Mouse (Mus musculus) thymus, postnatal 4 days (tissue): ENCODE measurements at regions not wholly inside any gene's neighbourhood (a gene's known extent, or its start where the extent isn't known, plus 50 kb on each side); places are given as distances from the start of the nearest gene placed in this dataset.
"Not testable (repeated sequence)": the region's sequence is repeated elsewhere in the genome, so short reads cannot be mapped to it uniquely, and the experiment has no call there.

ENCODE experiments used
- DNase-seq: peaks from one replicate; pipeline ENCODE4 v3.0.0; 2021

- no peak for DNase-seq
Observed at GRCm38 (mm10) chr16:55758707-55759067, 80.0 kb downstream of the Nfkbiz start.

DNA sequence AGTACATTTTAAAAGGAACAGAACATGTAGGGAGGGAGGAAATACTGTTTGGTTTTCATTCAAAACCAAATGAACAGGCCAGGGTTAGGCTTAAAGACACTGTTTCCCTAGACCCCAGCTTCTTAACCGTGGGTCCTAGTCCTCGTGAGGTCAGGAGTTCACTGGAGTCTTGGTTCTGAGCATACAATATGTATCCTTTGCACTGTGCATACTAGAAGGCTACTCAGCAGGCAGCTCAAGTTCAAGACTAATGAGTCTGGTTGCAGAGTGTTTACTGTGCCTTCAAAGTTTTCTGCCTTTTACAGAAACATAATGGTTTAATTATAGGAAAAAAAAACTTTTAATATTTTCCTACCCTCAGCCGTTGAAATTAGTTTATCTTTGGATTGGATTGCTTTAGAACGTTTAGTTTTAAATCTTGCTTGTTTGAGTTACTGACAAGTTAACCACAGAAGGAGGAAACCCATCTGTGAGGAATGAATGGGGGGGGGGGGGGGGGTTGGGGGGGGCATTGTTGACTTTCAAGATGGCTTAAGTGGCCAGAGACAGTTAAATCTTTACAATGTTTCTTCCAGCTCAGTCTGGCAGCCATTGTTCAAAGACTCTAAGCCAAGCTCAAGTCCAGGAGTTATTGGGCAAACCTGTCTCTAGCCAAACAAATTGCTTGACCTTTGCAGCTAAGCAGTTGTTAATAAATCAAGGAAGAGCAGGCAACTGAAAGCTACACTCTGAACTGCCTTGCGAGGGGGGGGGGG is 80.6 kb downstream of the Nfkbiz start:
- DNase-seq: no peak

DNA sequence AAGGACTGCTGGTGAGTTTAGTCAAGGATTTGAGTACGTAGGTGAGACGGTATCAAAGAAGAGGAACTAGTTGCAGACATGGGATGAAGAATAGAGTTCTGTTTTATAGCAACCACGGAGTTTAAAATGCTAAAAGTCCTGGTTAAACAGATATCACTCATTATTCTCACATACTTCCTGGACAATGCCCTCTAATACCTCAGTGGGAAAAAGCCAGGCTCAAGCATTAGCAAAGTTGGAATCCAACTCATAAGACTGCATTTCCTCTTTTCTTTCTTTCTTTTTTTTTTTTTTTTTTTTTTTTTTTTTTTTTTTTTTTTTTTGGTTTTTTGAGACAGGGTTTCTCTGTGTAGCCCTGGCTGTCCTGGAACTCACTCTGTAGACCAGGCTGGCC is 81.3 kb downstream of the Nfkbiz start:
- DNase-seq: not testable (repeated sequence)

DNA sequence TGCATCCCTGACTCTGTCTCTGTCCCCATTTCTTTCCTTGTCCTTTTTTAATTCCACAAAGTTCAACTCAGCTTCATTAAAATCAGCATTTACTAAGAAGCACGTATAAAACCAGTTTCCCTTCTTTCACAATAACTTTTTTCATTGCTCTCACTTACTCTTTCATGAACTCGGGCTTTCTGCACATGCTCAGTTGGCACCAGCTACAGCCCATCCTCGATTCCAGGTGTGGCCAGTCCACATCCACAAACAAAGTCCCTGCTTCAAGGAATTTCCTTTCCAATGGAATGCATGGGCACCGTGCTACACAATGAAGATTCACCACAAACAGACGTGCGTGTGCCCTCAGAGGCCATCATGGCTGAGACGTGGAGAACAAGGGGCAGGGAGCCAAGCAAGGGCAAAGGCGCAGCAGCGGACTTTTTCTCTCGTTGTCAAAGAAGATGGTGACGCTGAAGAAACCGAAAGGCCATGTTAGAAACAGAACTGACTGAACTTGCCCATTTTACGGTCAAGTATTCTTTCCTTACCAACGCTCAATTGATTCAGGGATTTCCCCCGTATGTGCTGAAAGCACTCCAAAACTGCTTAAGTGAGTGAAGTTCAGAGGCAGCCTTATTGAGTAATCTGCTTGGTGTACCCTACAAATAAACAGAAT is 81.8 kb downstream of the Nfkbiz start:
- DNase-seq: no peak

DNA sequence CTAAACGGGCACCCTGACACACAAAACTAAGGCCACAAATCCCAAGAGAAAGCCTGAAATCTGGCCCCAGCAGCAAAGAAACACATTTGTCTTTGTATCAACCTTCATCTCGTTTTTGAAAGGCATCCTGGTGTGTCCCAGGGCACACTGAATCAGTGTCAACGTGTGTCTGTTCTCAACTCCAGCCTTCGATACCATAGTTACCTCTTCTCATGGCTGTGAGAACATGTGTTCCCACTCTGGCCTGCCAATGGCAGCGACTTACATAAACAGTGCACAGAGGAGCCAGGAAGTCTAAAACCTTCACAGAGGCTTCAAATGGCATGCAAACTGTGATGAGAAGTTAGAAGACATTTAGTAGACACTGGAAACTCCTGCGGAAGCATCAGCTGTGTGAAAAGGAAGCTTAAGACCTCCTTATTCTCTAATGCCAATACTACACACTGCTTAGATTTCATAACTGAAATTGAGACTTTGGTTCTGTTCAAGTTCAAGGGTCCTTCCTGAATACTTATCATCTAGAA is 83.3 kb downstream of the Nfkbiz start:
- no peak for DNase-seq

GRCm38 (mm10) chr16:55754092-55754763 is 84.5 kb downstream of the Nfkbiz start:
- no peak for DNase-seq

DNA sequence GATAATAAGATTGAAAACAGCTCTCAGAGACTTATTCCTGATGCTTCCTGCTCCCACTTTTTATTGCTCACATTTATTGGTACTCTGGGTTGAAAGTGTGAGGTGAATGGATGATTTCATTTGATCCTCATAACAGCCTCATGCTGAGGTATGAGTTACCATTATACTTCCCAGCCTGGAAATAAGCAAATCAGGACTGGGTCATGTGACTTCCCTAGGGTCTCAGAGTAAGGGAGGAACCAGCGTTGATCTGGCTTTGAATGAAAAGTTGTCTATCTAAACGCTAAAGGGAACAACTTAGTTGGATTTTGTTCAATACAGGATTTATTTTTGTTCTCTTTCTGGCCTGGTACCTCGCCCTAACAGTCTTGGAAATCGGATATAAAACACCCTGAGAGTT is 85.3 kb downstream of the Nfkbiz start:
- no peak for DNase-seq

- no peak for DNase-seq
Observed at GRCm38 (mm10) chr16:55747250-55747649, 91.4 kb downstream of the Nfkbiz start.

DNA sequence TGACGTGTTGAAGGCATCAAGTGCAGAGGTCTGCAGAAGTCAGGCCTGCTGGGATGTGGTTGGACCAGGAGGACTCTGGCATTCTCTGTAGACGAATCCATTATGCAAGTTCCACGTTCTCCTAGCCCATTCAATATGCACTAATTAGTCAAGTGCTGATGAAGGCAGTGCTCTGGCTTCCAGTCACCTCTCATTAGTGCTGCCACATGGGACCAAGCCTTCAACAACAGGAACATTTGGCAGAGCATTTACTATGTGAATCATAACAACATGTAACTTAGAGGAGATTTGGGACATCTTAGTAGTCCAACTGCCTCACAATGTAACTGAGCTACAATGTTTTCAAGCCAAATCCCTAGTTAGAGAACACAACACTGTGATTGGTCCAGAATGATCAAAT is 92.5 kb downstream of the Nfkbiz start:
- no peak for DNase-seq

DNA sequence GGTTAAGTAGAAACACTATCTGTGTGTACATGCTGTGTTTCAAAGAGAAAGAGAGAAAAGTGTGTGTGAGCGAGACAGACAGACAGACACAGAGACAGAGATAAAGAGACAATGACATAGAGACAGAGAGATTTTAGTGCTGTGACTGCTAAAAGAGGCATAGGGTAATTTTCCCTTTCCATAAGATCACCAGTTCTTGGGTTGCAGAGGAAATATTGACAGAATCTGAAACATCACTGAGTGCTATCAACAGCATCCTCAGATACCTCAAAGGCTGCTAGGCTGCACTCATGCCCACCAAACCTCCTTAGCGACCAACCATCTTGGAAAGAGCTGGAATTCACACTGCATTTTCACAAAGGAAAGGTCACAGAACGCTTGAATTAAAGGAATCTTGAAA is 93.6 kb downstream of the Nfkbiz start:
- no peak for DNase-seq

- no peak for DNase-seq
Observed at GRCm38 (mm10) chr16:55741099-55741863, 97.4 kb downstream of the Nfkbiz start.

DNA sequence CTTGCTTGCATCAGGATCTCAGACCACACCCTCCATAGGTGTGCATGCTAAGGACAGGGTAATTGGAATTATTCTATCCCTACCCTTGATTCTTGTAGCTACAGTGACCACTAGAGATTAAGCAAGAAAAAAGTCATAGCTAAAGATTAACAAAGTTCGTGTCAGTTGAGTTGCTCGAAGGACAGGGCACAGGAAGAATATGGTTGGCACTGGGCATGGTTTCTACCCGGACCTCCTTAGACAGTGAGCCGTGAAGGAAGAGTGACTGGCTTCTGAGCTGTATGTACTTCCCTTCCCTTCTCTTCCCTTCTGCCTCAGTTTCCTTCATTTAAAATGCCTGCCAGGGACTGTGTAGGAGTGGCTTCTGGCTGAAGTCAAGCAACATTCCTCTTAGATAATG is 100.0 kb downstream of the Nfkbiz start:
- DNase-seq: no peak

DNA sequence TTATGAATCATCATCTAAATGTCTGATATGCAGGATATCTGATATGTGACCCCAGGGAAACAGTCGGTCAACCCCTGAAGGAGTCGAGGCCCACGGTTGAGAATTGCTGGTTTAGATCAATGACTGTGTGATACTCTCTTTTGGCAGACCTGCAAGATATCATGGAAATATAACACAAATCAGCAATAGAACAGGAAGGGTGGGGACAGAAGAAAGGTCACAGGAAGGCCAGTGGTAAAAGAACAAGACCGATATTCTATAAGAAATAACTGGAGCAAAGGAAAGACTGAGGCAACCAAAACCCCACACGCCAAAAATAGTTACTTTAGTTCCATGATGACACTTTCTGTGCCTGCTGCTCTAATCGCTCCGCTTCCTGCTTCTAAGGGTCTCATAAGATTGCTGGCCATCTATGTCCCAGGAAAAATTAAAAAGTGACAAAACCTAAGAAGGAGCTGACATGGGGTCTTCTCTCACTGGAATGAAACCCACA is 103.2 kb downstream of the Nfkbiz start:
- DNase-seq: no peak

DNA sequence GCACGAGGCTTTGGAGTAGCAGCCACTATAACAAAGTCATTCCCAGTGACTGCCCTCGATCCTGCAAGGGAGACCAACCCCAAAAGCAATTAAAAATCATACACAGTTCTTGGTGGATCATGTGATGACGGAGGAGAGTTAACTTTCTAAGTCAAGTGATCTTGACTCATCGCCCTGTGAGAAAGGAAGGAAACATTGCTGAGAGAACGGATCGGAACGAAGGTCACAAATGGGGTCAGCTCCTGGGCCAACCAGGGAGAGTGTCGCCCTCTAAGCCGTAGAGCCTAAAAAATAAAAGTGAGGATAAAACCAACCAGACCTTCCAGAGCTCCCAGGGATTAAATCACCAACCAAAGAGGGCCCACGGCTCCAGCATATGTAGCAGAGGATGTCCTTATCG is 104.4 kb downstream of the Nfkbiz start:
- no peak for DNase-seq

DNA sequence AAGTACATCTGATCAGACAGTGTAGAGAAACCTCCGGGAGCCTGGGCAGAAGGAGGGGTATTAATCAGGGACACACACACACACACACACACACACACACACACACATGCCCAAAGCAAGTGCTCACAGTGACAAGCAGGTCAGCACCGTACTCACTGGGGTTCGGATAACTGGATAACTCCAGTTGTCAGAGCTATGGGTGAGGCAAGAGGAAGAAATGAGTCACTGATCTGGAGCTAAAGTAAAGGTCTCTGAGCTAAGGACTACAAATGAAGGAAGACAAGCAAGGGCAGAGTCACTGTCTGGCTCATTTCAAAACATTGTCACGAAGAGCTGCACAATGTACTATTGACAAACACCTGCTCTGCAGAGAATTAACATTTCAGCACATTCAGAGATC is 104.9 kb downstream of the Nfkbiz start:
- no peak for DNase-seq

DNA sequence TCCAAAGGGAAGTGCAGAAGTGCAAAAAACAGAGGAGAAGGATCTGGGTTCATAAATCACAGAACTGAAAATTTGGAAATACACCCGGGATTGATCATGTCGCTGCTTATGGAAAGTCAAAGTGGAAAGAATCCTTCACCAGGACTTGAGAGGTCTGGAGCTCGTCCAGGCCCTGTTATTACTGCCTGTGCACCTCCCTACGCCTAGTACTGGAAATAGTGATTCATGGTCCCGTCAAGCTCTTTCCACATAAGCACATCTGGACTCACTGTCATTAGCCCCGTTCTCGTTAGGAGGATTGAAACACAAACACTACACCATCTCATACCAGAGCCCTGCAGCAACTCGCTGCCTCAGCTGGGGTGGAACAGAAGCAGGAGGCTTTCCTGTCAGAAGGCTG is 107.7 kb downstream of the Nfkbiz start:
- no peak for DNase-seq

DNA sequence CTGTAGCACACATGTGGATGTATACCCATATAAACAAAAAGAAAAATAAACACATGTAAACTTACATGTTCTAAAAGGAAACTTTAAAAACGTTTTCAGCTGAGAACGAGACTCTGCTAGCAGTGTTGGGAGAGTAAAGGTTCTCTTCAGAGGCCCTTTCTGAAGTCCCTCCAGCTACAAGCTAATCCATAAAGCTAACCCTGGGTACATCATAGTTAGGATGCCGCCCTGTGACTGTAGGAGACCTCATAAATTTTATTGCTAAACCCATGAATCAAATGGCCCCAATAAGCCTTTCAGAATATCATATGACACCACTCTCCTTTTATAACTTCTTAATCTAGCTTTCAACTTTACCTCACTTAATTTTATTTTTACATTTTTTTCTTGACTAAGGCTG is 112.2 kb downstream of the Nfkbiz start:
- DNase-seq: no peak

DNA sequence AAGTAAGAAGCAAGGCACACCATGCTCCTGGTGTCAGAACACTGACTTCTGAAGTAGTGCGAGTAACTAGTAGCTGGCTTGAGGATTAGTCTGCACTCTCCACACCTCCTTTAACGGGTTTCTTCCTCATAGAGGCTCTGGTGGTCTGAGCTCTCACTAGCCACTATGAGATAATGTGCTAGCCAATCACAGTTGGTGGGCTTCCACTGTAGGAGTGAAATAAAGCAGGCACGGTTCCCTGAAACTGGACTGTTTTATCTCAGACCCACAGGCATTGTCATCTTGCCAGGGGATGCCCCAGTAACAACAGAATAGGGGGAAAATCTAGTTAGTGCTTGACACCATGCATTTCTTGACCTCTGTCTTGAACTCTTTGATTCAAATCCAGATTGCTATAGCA is 118.3 kb downstream of the Nfkbiz start:
- no peak for DNase-seq

DNA sequence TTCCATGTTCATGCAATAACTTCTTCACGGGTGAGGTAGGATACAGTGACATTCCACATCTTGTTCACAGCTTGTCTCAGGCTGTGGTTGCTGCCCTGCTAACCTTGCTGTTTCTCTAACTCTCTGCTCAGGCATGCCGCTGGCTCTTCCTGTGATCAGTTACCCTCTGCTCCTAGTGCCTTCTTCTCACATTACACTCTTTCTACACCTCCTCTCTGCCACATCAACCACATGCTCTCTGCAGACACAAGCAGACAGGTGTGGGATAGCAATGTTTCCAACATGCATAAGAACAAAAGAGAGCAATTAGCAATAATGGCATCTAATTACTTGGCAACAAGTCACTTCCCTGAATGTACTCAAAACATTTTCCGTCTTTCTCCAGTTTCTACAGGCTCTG is 128.7 kb downstream of the Nfkbiz start:
- no peak for DNase-seq

DNA sequence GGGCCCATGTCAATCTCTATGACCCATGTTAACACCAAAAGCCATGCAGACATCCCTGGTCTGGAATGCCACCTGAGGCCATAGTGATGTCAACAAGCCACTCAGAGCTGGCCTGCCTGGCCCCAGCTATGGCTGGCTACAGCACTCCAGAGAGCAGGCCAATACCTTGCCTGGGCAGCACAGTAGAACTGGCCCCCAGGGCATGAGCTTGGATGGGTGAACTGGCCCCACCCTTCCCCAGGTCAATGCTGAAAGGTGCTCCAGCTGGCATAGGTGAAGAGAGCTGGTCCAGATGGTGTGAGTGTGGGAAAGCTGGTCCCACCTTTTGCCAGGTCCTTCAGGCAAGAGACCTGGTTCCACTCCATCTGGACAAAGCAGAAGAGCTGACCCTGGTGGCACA is 132.2 kb downstream of the Nfkbiz start:
- DNase-seq: no peak

DNA sequence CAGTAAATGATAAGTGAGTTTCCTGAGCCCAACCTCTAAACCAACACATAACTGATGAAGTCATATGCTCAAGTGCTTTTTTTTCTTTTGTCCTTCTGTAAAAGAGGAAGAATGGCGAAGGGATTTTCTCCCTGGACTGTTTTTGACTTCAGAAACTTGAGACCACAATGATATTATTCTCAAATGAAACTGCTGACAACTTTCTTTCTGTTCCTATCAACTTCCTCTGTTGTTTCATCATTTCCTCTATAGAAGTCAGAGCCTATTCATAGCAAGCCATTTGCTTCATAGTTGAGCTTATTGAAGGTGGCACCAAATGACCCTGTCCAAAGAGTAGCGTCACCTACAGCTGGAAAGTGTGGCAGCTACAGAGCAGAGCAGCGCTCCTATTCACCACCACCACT is 140.2 kb downstream of the Nfkbiz start:
- DNase-seq: no peak

DNA sequence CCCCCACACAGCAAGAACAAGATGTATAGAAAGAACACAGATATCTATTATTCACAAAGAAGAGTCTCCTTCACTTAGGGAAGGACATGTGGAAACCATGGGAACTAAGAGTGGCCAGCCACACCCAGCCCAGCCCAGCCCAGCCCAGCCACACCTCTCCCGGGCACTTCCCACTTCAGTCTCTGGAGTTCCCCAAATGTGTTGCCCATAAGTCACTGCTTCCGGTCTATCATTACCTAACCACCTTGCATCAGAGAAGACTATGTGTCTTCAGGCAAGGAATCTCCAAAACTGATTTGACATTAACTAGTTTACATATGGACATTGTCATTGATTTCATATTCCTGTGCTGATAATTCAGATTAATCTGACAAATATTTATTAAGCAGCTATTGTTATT is 147.6 kb downstream of the Nfkbiz start:
- no peak for DNase-seq

DNA sequence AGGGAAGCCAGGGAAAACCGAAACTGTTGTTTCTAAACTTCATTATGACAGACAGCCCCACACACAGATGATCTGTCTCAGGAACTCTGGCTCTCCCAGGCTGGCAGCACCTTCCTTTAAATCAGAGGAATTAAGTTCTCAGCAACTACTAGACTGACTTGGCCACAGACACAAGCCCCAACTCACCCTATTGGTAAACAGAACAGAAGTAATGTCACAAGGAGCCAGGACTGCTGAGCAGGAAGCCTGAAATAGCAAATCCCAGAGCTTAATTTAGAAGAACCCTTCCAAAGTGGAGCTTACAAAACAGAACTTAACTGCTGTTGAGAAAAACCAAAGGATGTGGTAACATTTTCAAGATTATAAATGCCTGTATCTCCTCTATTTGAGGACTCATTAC is 174.8 kb downstream of the Nfkbiz start:
- no peak for DNase-seq
